Mouse (Mus musculus): Measurements from ENCODE around the gene Atp6v1e1. TPM values are rescaled to one million over a fixed set of nuclear protein-coding genes. Genes with fewer than 3 reads are reported as not detected.
"Not testable (repeated sequence)": the region's sequence is repeated elsewhere in the genome, so short reads cannot be mapped to it uniquely, and the experiment has no call there.

The Atp6v1e1 gene
- total RNA-seq (2021), result 100 to 1,000 TPM; 133 to 145 TPM
- long read RNA-seq, experiment 1, transcript Atp6v1e1-201 (9 exons, 1,312 nt), result major isoform, 103 of 106 reads
- long read RNA-seq, experiment 1, partial matches to known transcripts, result 0 of 106 reads
- long read RNA-seq, experiment 1, other reads (novel, unspliced or antisense), result 2 of 106 reads
- long read RNA-seq, experiment 2, transcript Atp6v1e1-201 (9 exons, 1,312 nt), result major isoform, 115 of 116 reads
- long read RNA-seq, experiment 2, partial matches to known transcripts, result 1 of 116 reads
- long read RNA-seq, experiment 2, other reads (novel, unspliced or antisense), result 0 of 116 reads

GRCm38 (mm10) chr6:120822307-120822928 is at the start of gene Atp6v1e1:
Atp6v1e1 (minus strand) TSS chr6:120822793.
- DNase-seq, result peak; percentile 83

- DNase-seq, result no peak
Measured at GRCm38 (mm10) chr6:120871286-120871685, 48.7 kb upstream of the Atp6v1e1 start.

GRCm38 (mm10) chr6:120868824-120869223 is 46.2 kb upstream of the Atp6v1e1 start:
- DNase-seq, result no peak

GRCm38 (mm10) chr6:120866051-120866814 is 43.6 kb upstream of the Atp6v1e1 start:
- DNase-seq, result no peak

GRCm38 (mm10) chr6:120860079-120860478 is 37.5 kb upstream of the Atp6v1e1 start:
- no peak for DNase-seq

GRCm38 (mm10) chr6:120858217-120858711 is 35.7 kb upstream of the Atp6v1e1 start:
- DNase-seq, result no peak

GRCm38 (mm10) chr6:120854413-120854812 is 31.8 kb upstream of the Atp6v1e1 start:
- DNase-seq, result peak; percentile 15

GRCm38 (mm10) chr6:120850720-120851119 is 28.1 kb upstream of the Atp6v1e1 start:
- not testable (repeated sequence) for DNase-seq

- DNase-seq, result no peak
Measured at GRCm38 (mm10) chr6:120841754-120842153, 19.2 kb upstream of the Atp6v1e1 start.

- no peak for DNase-seq
Measured at GRCm38 (mm10) chr6:120840258-120840657, 17.7 kb upstream of the Atp6v1e1 start.

- no peak for DNase-seq
Measured at GRCm38 (mm10) chr6:120837152-120837530, 14.5 kb upstream of the Atp6v1e1 start.

GRCm38 (mm10) chr6:120836389-120837151 is 14.0 kb upstream of the Atp6v1e1 start:
- peak; percentile 45 for DNase-seq

- DNase-seq, result peak; percentile 99
Measured at GRCm38 (mm10) chr6:120835474-120836374, 13.1 kb upstream of the Atp6v1e1 start, which contains the start of gene Bcl2l13. Bcl2l13 (plus strand) TSS chr6:120836212.

GRCm38 (mm10) chr6:120834766-120835321 is 12.3 kb upstream of the Atp6v1e1 start:
- DNase-seq, result no peak

- no peak for DNase-seq
Measured at GRCm38 (mm10) chr6:120832097-120832496, 9.5 kb upstream of the Atp6v1e1 start.

GRCm38 (mm10) chr6:120830866-120831608 is 8.4 kb upstream of the Atp6v1e1 start:
- DNase-seq, result no peak

- DNase-seq, result no peak
Measured at GRCm38 (mm10) chr6:120830056-120830455, 7.5 kb upstream of the Atp6v1e1 start.

- no peak for DNase-seq
Measured at GRCm38 (mm10) chr6:120822937-120823614, 483 bp upstream of the Atp6v1e1 start.

- DNase-seq, result no peak
Measured at GRCm38 (mm10) chr6:120821715-120822114, 878 bp downstream of the Atp6v1e1 start.
